Comparison of ENCODE assay signal across 8 mouse cellular contexts in the genomic region with DNA sequence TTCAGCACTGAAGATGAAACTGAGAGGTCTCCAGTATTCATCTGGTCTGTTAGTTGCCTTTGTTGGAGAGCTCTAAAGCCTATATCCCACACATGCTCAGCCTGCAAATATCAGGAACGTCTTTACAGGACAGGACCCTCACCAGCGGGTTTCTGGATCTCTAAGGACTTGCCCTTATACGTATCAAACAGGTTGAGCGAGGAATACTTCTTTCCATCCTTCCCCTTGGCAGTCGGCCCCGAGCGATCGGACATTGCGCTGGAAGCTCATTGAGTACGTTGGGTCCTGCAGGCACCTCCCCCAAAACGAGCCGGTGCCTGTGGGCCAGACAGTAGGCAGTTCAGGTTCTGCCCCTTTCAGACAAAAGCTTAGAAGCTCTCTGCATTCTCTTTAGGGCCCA. TPM values are rescaled to one million over a fixed set of nuclear protein-coding genes. Genes with fewer than 3 reads are reported as not detected.
DNase-seq lines count a peak whose midpoint lies in the region; ATAC-seq and TF ChIP-seq lines count a peak whose summit lies in the region.

No protein-coding gene starts in this region.

- TF ChIP-seq EP300 in liver, embryonic 14.5 days (IDR thresholded peaks at IDR 0.05; ENCODE audit: low read depth), result no peak

- H3K36me3 ChIP-seq in embryonic facial prominence, embryonic 13.5 days, result peaks cover 53% of the 10 kb centered on the region
- H3K36me3 ChIP-seq in hindbrain, embryonic 16.5 days (ENCODE audit: control insufficient read depth, insufficient read depth, low read length), result peaks cover 41% of the 10 kb centered on the region
- H3K36me3 ChIP-seq in liver, embryonic 14.5 days (replicated peaks; ENCODE audit: control insufficient read depth, insufficient read depth, low read depth), result peaks cover 46% of the 10 kb centered on the region

- peak in 1 of 2 experiments; percentile 50 for DNase-seq in cerebellum, adult 2 months
- DNase-seq in cerebellum, adult 11 months, result no peak
- no peak for DNase-seq in liver, embryonic 14.5 days (ENCODE audit: low read depth in 3 of 3, low spot score in 3 of 3)
- DNase-seq in frontal cortex, postnatal 10 days (ENCODE audit: low spot score in 2 of 2), result no peak

- H3K9me3 ChIP-seq in embryonic facial prominence, embryonic 13.5 days, result no peaks in the 10 kb centered on the region
- H3K9me3 ChIP-seq in hindbrain, embryonic 16.5 days (ENCODE audit: control insufficient read depth, low read length), result no peaks in the 10 kb centered on the region
- no peaks in the 10 kb centered on the region for H3K9me3 ChIP-seq in liver, embryonic 14.5 days (ENCODE audit: control insufficient read depth, low read length)

- ATAC-seq in embryonic facial prominence, embryonic 13.5 days (ENCODE audit: insufficient number of reproducible peaks, insufficient read depth, low FRiP score, low TSS enrichment, low read depth), result no peak
- no peak for ATAC-seq in hindbrain, embryonic 16.5 days
- no peak for ATAC-seq in liver, embryonic 14.5 days (ENCODE audit: insufficient read depth)
- no peak for ATAC-seq in megakaryocyte-erythroid progenitor cell, adult 5-6 weeks (replicated peaks; ENCODE audit: low FRiP score, low TSS enrichment, poor library complexity, severe bottlenecking)

- H3K27me3 ChIP-seq in cerebellum, adult 2 months (ENCODE audit: control insufficient read depth, insufficient read depth, low read length), result no peaks in the 10 kb centered on the region
- no peaks in the 10 kb centered on the region for H3K27me3 ChIP-seq in embryonic facial prominence, embryonic 13.5 days
- no peaks in the 10 kb centered on the region for H3K27me3 ChIP-seq in hindbrain, embryonic 16.5 days (replicated peaks; ENCODE audit: control insufficient read depth, insufficient read depth, low read length)
- H3K27me3 ChIP-seq in liver, embryonic 14.5 days (ENCODE audit: control insufficient read depth, insufficient read depth, low read length), result no peaks in the 10 kb centered on the region

- H3K4me3 ChIP-seq in cerebellum, adult 2 months (replicated peaks; ENCODE audit: insufficient read depth, low read depth, low read length), result peak overlapping the region; percentile 30
- peak overlapping the region; percentile 99 for H3K4me3 ChIP-seq in embryonic facial prominence, embryonic 13.5 days
- peak overlapping the region; percentile 99 for H3K4me3 ChIP-seq in hindbrain, embryonic 16.5 days (ENCODE audit: low read length)
- H3K4me3 ChIP-seq in liver, embryonic 14.5 days (ENCODE audit: insufficient read depth in 1 of 2, low read depth in 2 of 2, low read length in 2 of 2), result peak overlapping the region; percentile 26 to 99
- H3K4me3 ChIP-seq in olfactory bulb, adult 2 months (ENCODE audit: insufficient read depth, low read depth, low read length), result peak overlapping the region; percentile 34

- peak overlapping the region; percentile 94 for H3K4me2 ChIP-seq in embryonic facial prominence, embryonic 13.5 days
- peak overlapping the region; percentile 99 for H3K4me2 ChIP-seq in hindbrain, embryonic 16.5 days (ENCODE audit: low read length)
- H3K4me2 ChIP-seq in liver, embryonic 14.5 days (ENCODE audit: low read depth), result peak overlapping the region; percentile 90

- WGBS in cerebellum, adult 2 months, result 2% methylated on average over 12 of the region's 12 CpGs
- WGBS in embryonic facial prominence, embryonic 13.5 days, result 35% methylated on average over 12 of the region's 12 CpGs
- WGBS in hindbrain, embryonic 16.5 days, result 35% methylated on average over 12 of the region's 12 CpGs
- 65% methylated on average over 12 of the region's 12 CpGs for WGBS in liver, embryonic 14.5 days (ENCODE audit: insufficient replicate concordance)
- 6% methylated on average over 12 of the region's 12 CpGs for WGBS in olfactory bulb, adult 2 months

- TF ChIP-seq POLR2A in cerebellum, adult 2 months (IDR thresholded peaks at IDR 0.05; ENCODE audit: borderline replicate concordance, insufficient read depth, low read length), result no peak
- TF ChIP-seq POLR2A in olfactory bulb, adult 2 months (IDR thresholded peaks at IDR 0.05; ENCODE audit: insufficient read depth, low read depth, low read length), result no peak

- no peak for TF ChIP-seq CTCF in cerebellum, adult 2 months (IDR thresholded peaks at IDR 0.05; ENCODE audit: borderline replicate concordance, insufficient read depth, low read depth, low read length)
- no peak for TF ChIP-seq CTCF in liver, embryonic 14.5 days (IDR thresholded peaks at IDR 0.05; ENCODE audit: low read depth)
- no peak for TF ChIP-seq CTCF in olfactory bulb, adult 2 months (IDR thresholded peaks at IDR 0.05; ENCODE audit: insufficient read depth, low read depth, low read length)

- no peak overlapping the region for H3K27ac ChIP-seq in cerebellum, adult 2 months (ENCODE audit: insufficient read depth, low read length)
- no peak overlapping the region for H3K27ac ChIP-seq in embryonic facial prominence, embryonic 13.5 days
- 0 out of 2 replicates have a peak overlapping the region, but pooled peaks have one; percentile 17 for H3K27ac ChIP-seq in hindbrain, embryonic 16.5 days (ENCODE audit: low read depth, low read length)
- no peak overlapping the region for H3K27ac ChIP-seq in liver, embryonic 14.5 days
- H3K27ac ChIP-seq in olfactory bulb, adult 2 months (ENCODE audit: insufficient read depth, low read depth, low read length), result no peak overlapping the region

- peak overlapping the region; percentile 100 for H3K9ac ChIP-seq in embryonic facial prominence, embryonic 13.5 days
- H3K9ac ChIP-seq in hindbrain, embryonic 16.5 days (ENCODE audit: low read depth, low read length), result peak overlapping the region; percentile 100
- peak overlapping the region; percentile 99 for H3K9ac ChIP-seq in liver, embryonic 14.5 days (replicated peaks)

- peaks cover 13% of the 10 kb centered on the region; the same call in 1 of the 2 replicates for H3K4me1 ChIP-seq in cerebellum, adult 2 months (ENCODE audit: control insufficient read depth, insufficient read depth, low read length)
- peaks cover 27% of the 10 kb centered on the region for H3K4me1 ChIP-seq in embryonic facial prominence, embryonic 13.5 days
- peaks cover 27% of the 10 kb centered on the region for H3K4me1 ChIP-seq in hindbrain, embryonic 16.5 days (ENCODE audit: control insufficient read depth, insufficient read depth, low read depth, low read length)
- H3K4me1 ChIP-seq in liver, embryonic 14.5 days (replicated peaks; ENCODE audit: control insufficient read depth in 2 of 2, insufficient read depth in 2 of 2, low read length in 1 of 2), result peaks cover 4 to 21% of the 10 kb centered on the region in 2 experiments
- peaks cover 13% of the 10 kb centered on the region for H3K4me1 ChIP-seq in olfactory bulb, adult 2 months (ENCODE audit: control insufficient read depth, insufficient read depth, low read length)

RNA-seq across cellular contexts. Expression of a gene that starts 2.0 kb away (rescaled TPM):
- polyA plus RNA-seq in cerebellum, adult 2 months (2012; rRNA removed), result 277 and 289 TPM in 2 replicates
- 193 and 244 TPM in 2 replicates for polyA plus RNA-seq in embryonic facial prominence, embryonic 13.5 days (2015; fragmentation: Nextera tagmentation; extraction: Ambion mirVana)
- polyA plus RNA-seq in hindbrain, embryonic 16.5 days (2015; fragmentation: Nextera tagmentation; extraction: Ambion mirVana), result 138 and 153 TPM in 2 replicates
- polyA plus RNA-seq in liver, embryonic 14.5 days (2012; rRNA removed), result 61.4 and 67.5 TPM in 2 replicates
- polyA plus RNA-seq in liver, embryonic 14.5 days (2014; fragmentation: Nextera tagmentation; extraction: Ambion mirVana), result 33.4 and 46.0 TPM in 2 replicates
- 146 and 391 TPM in 2 replicates for polyA plus RNA-seq in olfactory bulb, adult 2 months (2012; ENCODE audit: insufficient read depth, insufficient read length, low replicate concordance, missing spikeins)
- 392 and 430 TPM in 2 replicates for total RNA-seq in megakaryocyte-erythroid progenitor cell, adult 5-6 weeks (2014; fragmentation: Nextera tagmentation)
- total RNA-seq in megakaryocyte-erythroid progenitor cell, adult 5-6 weeks (2017), result 44.9 and 47.1 TPM in 2 replicates

RNA-seq across cellular contexts. Expression of a gene that starts 13.1 kb away (rescaled TPM):
- polyA plus RNA-seq in cerebellum, adult 2 months (2012; rRNA removed), result 2.1 and 4.1 TPM in 2 replicates
- polyA plus RNA-seq in embryonic facial prominence, embryonic 13.5 days (2015; fragmentation: Nextera tagmentation; extraction: Ambion mirVana), result 8.1 and 9.8 TPM in 2 replicates
- polyA plus RNA-seq in hindbrain, embryonic 16.5 days (2015; fragmentation: Nextera tagmentation; extraction: Ambion mirVana), result 5.6 and 10.1 TPM in 2 replicates
- 3.1 and 8.1 TPM in 2 replicates for polyA plus RNA-seq in liver, embryonic 14.5 days (2012; rRNA removed)
- 18.6 and 20.7 TPM in 2 replicates for polyA plus RNA-seq in liver, embryonic 14.5 days (2014; fragmentation: Nextera tagmentation; extraction: Ambion mirVana)
- not detected in 2 replicates for polyA plus RNA-seq in olfactory bulb, adult 2 months (2012; ENCODE audit: insufficient read depth, insufficient read length, low replicate concordance, missing spikeins)
- total RNA-seq in megakaryocyte-erythroid progenitor cell, adult 5-6 weeks (2014; fragmentation: Nextera tagmentation), result not detected in 2 replicates
- 7.4 TPM in 1 of 2 replicates, not detected in the other for total RNA-seq in megakaryocyte-erythroid progenitor cell, adult 5-6 weeks (2017)

RNA-seq across cellular contexts. Expression of a gene that starts 25.5 kb away (rescaled TPM):
- 2.8 and 3.2 TPM in 2 replicates for polyA plus RNA-seq in cerebellum, adult 2 months (2012; rRNA removed)
- 13.1 and 16.1 TPM in 2 replicates for polyA plus RNA-seq in embryonic facial prominence, embryonic 13.5 days (2015; fragmentation: Nextera tagmentation; extraction: Ambion mirVana)
- 4.8 and 7.3 TPM in 2 replicates for polyA plus RNA-seq in hindbrain, embryonic 16.5 days (2015; fragmentation: Nextera tagmentation; extraction: Ambion mirVana)
- 25.6 and 37.4 TPM in 2 replicates for polyA plus RNA-seq in liver, embryonic 14.5 days (2012; rRNA removed)
- polyA plus RNA-seq in liver, embryonic 14.5 days (2014; fragmentation: Nextera tagmentation; extraction: Ambion mirVana), result 32.8 and 37.7 TPM in 2 replicates
- not detected in 2 replicates for polyA plus RNA-seq in olfactory bulb, adult 2 months (2012; ENCODE audit: insufficient read depth, insufficient read length, low replicate concordance, missing spikeins)
- total RNA-seq in megakaryocyte-erythroid progenitor cell, adult 5-6 weeks (2014; fragmentation: Nextera tagmentation), result not detected in 2 replicates
- 15.8 TPM in 1 of 2 replicates, not detected in the other for total RNA-seq in megakaryocyte-erythroid progenitor cell, adult 5-6 weeks (2017)

RNA-seq across cellular contexts. Expression of a gene that starts 27.8 kb away (rescaled TPM):
- polyA plus RNA-seq in cerebellum, adult 2 months (2012; rRNA removed), result 211 and 226 TPM in 2 replicates
- polyA plus RNA-seq in embryonic facial prominence, embryonic 13.5 days (2015; fragmentation: Nextera tagmentation; extraction: Ambion mirVana), result 65.1 and 67.8 TPM in 2 replicates
- 50.9 and 65.2 TPM in 2 replicates for polyA plus RNA-seq in hindbrain, embryonic 16.5 days (2015; fragmentation: Nextera tagmentation; extraction: Ambion mirVana)
- 45.7 and 48.1 TPM in 2 replicates for polyA plus RNA-seq in liver, embryonic 14.5 days (2012; rRNA removed)
- 22.9 and 30.5 TPM in 2 replicates for polyA plus RNA-seq in liver, embryonic 14.5 days (2014; fragmentation: Nextera tagmentation; extraction: Ambion mirVana)
- polyA plus RNA-seq in olfactory bulb, adult 2 months (2012; ENCODE audit: insufficient read depth, insufficient read length, low replicate concordance, missing spikeins), result 684 TPM in 1 of 2 replicates, not detected in the other
- 158 TPM in 2 replicates for total RNA-seq in megakaryocyte-erythroid progenitor cell, adult 5-6 weeks (2014; fragmentation: Nextera tagmentation)
- total RNA-seq in megakaryocyte-erythroid progenitor cell, adult 5-6 weeks (2017), result 63.3 and 105 TPM in 2 replicates

RNA-seq across cellular contexts. Expression of a gene that starts 30.9 kb away (rescaled TPM):
- polyA plus RNA-seq in cerebellum, adult 2 months (2012; rRNA removed), result 0.21 and 0.28 TPM in 2 replicates
- 0.28 and 8.7 TPM in 2 replicates for polyA plus RNA-seq in embryonic facial prominence, embryonic 13.5 days (2015; fragmentation: Nextera tagmentation; extraction: Ambion mirVana)
- not detected in 2 replicates for polyA plus RNA-seq in hindbrain, embryonic 16.5 days (2015; fragmentation: Nextera tagmentation; extraction: Ambion mirVana)
- 285 and 317 TPM in 2 replicates for polyA plus RNA-seq in liver, embryonic 14.5 days (2012; rRNA removed)
- 750 and 763 TPM in 2 replicates for polyA plus RNA-seq in liver, embryonic 14.5 days (2014; fragmentation: Nextera tagmentation; extraction: Ambion mirVana)
- not detected in 2 replicates for polyA plus RNA-seq in olfactory bulb, adult 2 months (2012; ENCODE audit: insufficient read depth, insufficient read length, low replicate concordance, missing spikeins)
- not detected in 2 replicates for total RNA-seq in megakaryocyte-erythroid progenitor cell, adult 5-6 weeks (2014; fragmentation: Nextera tagmentation)
- total RNA-seq in megakaryocyte-erythroid progenitor cell, adult 5-6 weeks (2017), result not detected in 2 replicates

Comparison
In these comparisons a context has a peak if more than half of its experiments do, and no peak if none do; other contexts are left out.
1. H3K4me3 ChIP-seq: peak in every context shown above with its lines; median percentile 99 in embryonic facial prominence, embryonic 13.5 days; 99 in hindbrain, embryonic 16.5 days; 62 in liver, embryonic 14.5 days; 34 in olfactory bulb, adult 2 months; 30 in cerebellum, adult 2 months.